Mouse (Mus musculus) activated CD4-positive, CD25-positive, alpha-beta regulatory T cell, adult 4 months (primary cell): ENCODE measurements around the gene Fam216b. TPM values are rescaled to one million over a fixed set of nuclear protein-coding genes. Genes with fewer than 3 reads are reported as not detected.

Experiments used
- ATAC-seq: one replicate; pipeline ENCODE4 v1.8.0; 2017
- polyA plus RNA-seq, 2 experiments: library from polyadenylated mRNA; unstranded; fragments of 100-300 nt; shearing (Covaris generic); gene quantifications; one replicate each; pipeline ENCODE4 v1.2.1; 2017

Gene Fam216b
- polyA plus RNA-seq, 2 experiments from 2014 or later, result not detected

- no peak for ATAC-seq
Measured at GRCm38 (mm10) chr14:78041886-78042526, 46.8 kb downstream of the Fam216b start.

- no peak for ATAC-seq
Measured at GRCm38 (mm10) chr14:78040643-78041042, 48.2 kb downstream of the Fam216b start.

- no peak for ATAC-seq
Measured at GRCm38 (mm10) chr14:78038876-78039275, 49.9 kb downstream of the Fam216b start.

Other genes with a start within 250 kb of the Fam216b start
- 100 to 1,000 TPM in 1 of 2 experiments, 10 to 100 TPM in 1; 99.4 to 158 TPM for gene Dnajc15, start 213.9 kb downstream of the Fam216b start, polyA plus RNA-seq
- 100 to 1,000 TPM; 153 to 156 TPM for gene Epsti1, start 184.8 kb downstream of the Fam216b start, polyA plus RNA-seq
- 10 to 100 TPM; 10.7 to 12.4 TPM for gene Tnfsf11, start 219.0 kb upstream of the Fam216b start, polyA plus RNA-seq